Mouse (Mus musculus) stomach, embryonic 15.5 days (tissue): ENCODE results near the gene Tle2. TPM values are rescaled to one million over a fixed set of nuclear protein-coding genes. Genes with fewer than 3 reads are reported as not detected.

ENCODE experiments used
- ATAC-seq: fragments of 200-750 bp; cut with Nextera tagmentation; 2 replicates; pipeline ENCODE4 v1.8.0; 2017; ENCODE audit warnings: low read depth, moderate number of reproducible peaks, moderate TSS enrichment; ENCODE audit not compliant: insufficient read depth, low FRiP score
- H3K27ac ChIP-seq: fragments of 300-500 bp; sonication (generic); 2 replicates; pipeline ENCODE4 v1.5.1; 2015; ENCODE audit warnings: mild to moderate bottlenecking, inconsistent platforms
- H3K27me3 ChIP-seq: fragments of 300-500 bp; sonication (generic); replicated peaks from 2 replicates; pipeline ENCODE4 v1.6.1; 2015; ENCODE audit warnings: inconsistent platforms
- H3K36me3 ChIP-seq: fragments of 300-500 bp; sonication (generic); 2 replicates; pipeline ENCODE4 v1.6.1; 2015; ENCODE audit warnings: inconsistent platforms
- H3K4me1 ChIP-seq: fragments of 300-500 bp; sonication (generic); 2 replicates; pipeline ENCODE4 v1.6.1; 2015; ENCODE audit warnings: inconsistent platforms
- H3K4me2 ChIP-seq: fragments of 300-500 bp; sonication (generic); 2 replicates; pipeline ENCODE4 v1.6.1; 2015; ENCODE audit warnings: mild to moderate bottlenecking, inconsistent platforms
- H3K4me3 ChIP-seq: fragments of 300-500 bp; sonication (generic); replicated peaks from 2 replicates; pipeline ENCODE4 v1.5.1; 2015; ENCODE audit warnings: inconsistent platforms
- H3K9ac ChIP-seq: fragments of 300-500 bp; sonication (generic); 2 replicates; pipeline ENCODE4 v1.6.1; 2015; ENCODE audit warnings: inconsistent platforms
- H3K9me3 ChIP-seq: fragments of 300-500 bp; sonication (generic); 2 replicates; pipeline ENCODE4 v1.6.1; 2016; ENCODE audit warnings: inconsistent platforms
- WGBS: fragments of 180-500 bp; shearing (Covaris S2); methylation state at CpG from one replicate; pipeline ENCODE4 v1.1.7; 2015; 5-methylcytosine and 5-hydroxymethylcytosine counted together
- polyA plus RNA-seq: library from polyadenylated mRNA; unstranded; fragments of >200 nt; fragmentation: Nextera tagmentation; extraction: Ambion mirVana; gene quantifications from 2 replicates; pipeline ENCODE4 v1.2.1, GENCODE M21; 2015

Tle2 gene
- polyA plus RNA-seq, 1 experiment from 2014 or later, result 28.8 TPM

GRCm38 (mm10) chr10:81543633-81544032 lies 30.7 kb upstream of the Tle2 start:
- Histone ChIP-seq H3K27me3 (no peaks in the 10 kb centered on the region), H3K4me2 (peak overlapping the region; percentile 88), H3K36me3 (0 out of 2 replicates have a peak, but pooled peaks cover 4% of the 10 kb centered on the region), H3K4me3 (peak overlapping the region; percentile 77), H3K9ac (peak overlapping the region; percentile 80; the same call in 1 of the 2 replicates), H3K9me3 (no peaks in the 10 kb centered on the region), H3K4me1 (peaks cover 36% of the 10 kb centered on the region), H3K27ac (no peak overlapping the region)
- ATAC-seq, result no peak
- WGBS, result 77% methylated on average over 1 of the region's 1 CpGs

- WGBS, result under 1% methylated on average over 93 of the region's 93 CpGs
- peak overlapping the region; percentile 77 for H3K4me3 ChIP-seq
- no peak for ATAC-seq
Measured at GRCm38 (mm10) chr10:81544296-81545160, 29.8 kb upstream of the Tle2 start.

GRCm38 (mm10) chr10:81545161-81545747 lies 29.1 kb upstream of the Tle2 start, which contains the start of gene Gna11:
TSS of gene Gna11 (minus strand) at chr10:81545190.
- Histone ChIP-seq H3K9ac (peak within 1 kb of the TSS; percentile 80), H3K9me3 (no peaks in the 10 kb centered on the region), H3K4me1 (peaks cover 36% of the 10 kb centered on the region), H3K4me2 (peak within 1 kb of the TSS; percentile 88), H3K4me3 (peak within 1 kb of the TSS; percentile 77), H3K36me3 (0 out of 2 replicates have a peak, but pooled peaks cover 4% of the 10 kb centered on the region), H3K27ac (peak within 1 kb of the TSS; percentile 89), H3K27me3 (no peaks in the 10 kb centered on the region)
- ATAC-seq, result peak; percentile 93
- WGBS, result 1% methylated on average over 51 of the region's 59 CpGs

More at GRCm38 (mm10) chr10:81544296-81545160, 29.8 kb upstream of the Tle2 start:
- H3K9ac ChIP-seq, result peak overlapping the region; percentile 80
- H3K36me3 ChIP-seq, result 0 out of 2 replicates have a peak, but pooled peaks cover 4% of the 10 kb centered on the region
- no peaks in the 10 kb centered on the region for H3K9me3 ChIP-seq
- peak overlapping the region; percentile 88 for H3K4me2 ChIP-seq
- H3K4me1 ChIP-seq, result peaks cover 36% of the 10 kb centered on the region
- peak overlapping the region; percentile 85 for H3K27ac ChIP-seq
- H3K27me3 ChIP-seq, result no peaks in the 10 kb centered on the region

GRCm38 (mm10) chr10:81546332-81546731 lies 28.0 kb upstream of the Tle2 start:
- peak overlapping the region; percentile 35; the same call in 1 of the 2 replicates for H3K4me2 ChIP-seq
- H3K27ac ChIP-seq, result peak overlapping the region; percentile 89
- H3K27me3 ChIP-seq, result no peaks in the 10 kb centered on the region
- no peaks in the 10 kb centered on the region for H3K36me3 ChIP-seq
- no peak overlapping the region for H3K9ac ChIP-seq
- WGBS, result 54% methylated on average over 5 of the region's 5 CpGs
- H3K4me3 ChIP-seq, result no peak overlapping the region
- ATAC-seq, result peak; percentile 37
- no peaks in the 10 kb centered on the region for H3K9me3 ChIP-seq
- peaks cover 32% of the 10 kb centered on the region for H3K4me1 ChIP-seq

- Histone ChIP-seq H3K27me3 (no peaks in the 10 kb centered on the region), H3K27ac (peak overlapping the region; percentile 89), H3K9ac (no peak overlapping the region), H3K36me3 (no peaks in the 10 kb centered on the region), H3K4me1 (peaks cover 32% of the 10 kb centered on the region), H3K9me3 (no peaks in the 10 kb centered on the region), H3K4me2 (no peak overlapping the region), H3K4me3 (no peak overlapping the region)
- 84% methylated on average over 13 of the region's 13 CpGs for WGBS
- ATAC-seq, result no peak
Measured at GRCm38 (mm10) chr10:81546788-81547571, 27.4 kb upstream of the Tle2 start.

GRCm38 (mm10) chr10:81548944-81549343 lies 25.4 kb upstream of the Tle2 start:
- Histone ChIP-seq H3K27ac (no peak overlapping the region; the same call in 1 of the 2 replicates), H3K36me3 (no peaks in the 10 kb centered on the region), H3K9ac (no peak overlapping the region), H3K9me3 (no peaks in the 10 kb centered on the region), H3K4me3 (no peak overlapping the region), H3K4me1 (peaks cover 13% of the 10 kb centered on the region), H3K27me3 (no peaks in the 10 kb centered on the region), H3K4me2 (no peak overlapping the region)
- ATAC-seq, result no peak
- WGBS, result 57% methylated on average over 5 of the region's 5 CpGs

- no peaks in the 10 kb centered on the region for H3K27me3 ChIP-seq
- ATAC-seq, result no peak
- WGBS, result 14% methylated on average over 7 of the region's 7 CpGs
- no peak overlapping the region for H3K4me3 ChIP-seq
- no peak overlapping the region for H3K9ac ChIP-seq
- H3K9me3 ChIP-seq, result no peaks in the 10 kb centered on the region
- H3K36me3 ChIP-seq, result no peaks in the 10 kb centered on the region
- H3K27ac ChIP-seq, result no peak overlapping the region
- H3K4me2 ChIP-seq, result no peak overlapping the region
- H3K4me1 ChIP-seq, result peaks cover 11% of the 10 kb centered on the region; the same call in 1 of the 2 replicates
Measured at GRCm38 (mm10) chr10:81550257-81550656, 24.1 kb upstream of the Tle2 start.

GRCm38 (mm10) chr10:81551597-81552102 lies 22.7 kb upstream of the Tle2 start:
- no peaks in the 10 kb centered on the region for H3K9me3 ChIP-seq
- H3K4me3 ChIP-seq, result no peak overlapping the region
- 4% methylated on average over 12 of the region's 12 CpGs for WGBS
- peaks cover 8% of the 10 kb centered on the region; the same call in 1 of the 2 replicates for H3K4me1 ChIP-seq
- H3K9ac ChIP-seq, result no peak overlapping the region
- peak overlapping the region; percentile 76; the same call in 1 of the 2 replicates for H3K27ac ChIP-seq
- H3K4me2 ChIP-seq, result no peak overlapping the region; the same call in 1 of the 2 replicates
- ATAC-seq, result peak; percentile 90
- H3K36me3 ChIP-seq, result no peaks in the 10 kb centered on the region
- H3K27me3 ChIP-seq, result no peaks in the 10 kb centered on the region

- no peak overlapping the region for H3K4me3 ChIP-seq
- no peaks in the 10 kb centered on the region for H3K36me3 ChIP-seq
- no peak for ATAC-seq
- 88% methylated on average over 5 of the region's 5 CpGs for WGBS
- peaks cover 6% of the 10 kb centered on the region; the same call in 1 of the 2 replicates for H3K4me1 ChIP-seq
- H3K9me3 ChIP-seq, result no peaks in the 10 kb centered on the region
- no peak overlapping the region for H3K27ac ChIP-seq
- H3K9ac ChIP-seq, result no peak overlapping the region
- no peaks in the 10 kb centered on the region for H3K27me3 ChIP-seq
- H3K4me2 ChIP-seq, result no peak overlapping the region
Measured at GRCm38 (mm10) chr10:81553232-81553631, 21.1 kb upstream of the Tle2 start.

- Histone ChIP-seq H3K9ac (no peak overlapping the region), H3K4me3 (no peak overlapping the region), H3K4me2 (no peak overlapping the region), H3K27ac (no peak overlapping the region), H3K27me3 (no peaks in the 10 kb centered on the region), H3K36me3 (no peaks in the 10 kb centered on the region), H3K4me1 (peaks cover 6% of the 10 kb centered on the region; the same call in 1 of the 2 replicates), H3K9me3 (no peaks in the 10 kb centered on the region)
- ATAC-seq, result no peak
- 72% methylated on average over 6 of the region's 6 CpGs for WGBS
Measured at GRCm38 (mm10) chr10:81553807-81554755, 20.3 kb upstream of the Tle2 start.
